Mouse (Mus musculus) bone marrow, adult 2 months (tissue): Measurements from ENCODE around the gene Gtpbp8.

Source experiments
- CTCF ChIP-seq: fragments of 200-500 bp; IDR thresholded peaks from 2 replicates; pipeline ENCODE4 v1.5.1; 2011; ENCODE audit warnings: low read length, control low read depth; ENCODE audit not compliant: control insufficient read depth, insufficient read depth
- POLR2A ChIP-seq: fragments of 200-500 bp; IDR thresholded peaks from 2 replicates; pipeline ENCODE4 v1.6.1; 2011; ENCODE audit warnings: low read depth, mild to moderate bottlenecking, control low read depth, low read length, borderline replicate concordance; ENCODE audit not compliant: control insufficient read depth

DNA sequence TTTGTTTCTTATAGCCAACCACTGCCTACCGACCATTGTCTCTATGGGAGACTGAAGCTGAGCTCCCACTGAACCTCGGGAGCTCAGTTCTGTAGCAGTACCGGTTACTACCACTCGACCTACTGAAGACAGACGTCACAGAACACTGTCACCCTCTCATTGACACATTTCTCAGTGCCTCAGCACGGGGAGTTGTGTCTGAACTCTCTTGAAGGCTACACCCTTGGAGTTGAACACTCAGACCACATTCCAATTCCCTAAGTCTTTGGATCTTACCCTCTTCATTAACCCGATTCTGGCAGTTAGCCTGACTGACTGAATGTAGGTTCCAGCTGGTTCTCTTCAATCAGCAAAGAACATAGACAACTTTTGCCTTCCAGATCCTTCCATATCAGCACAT, 26.8 kb downstream of the Gtpbp8 start:
- TF ChIP-seq CTCF, result no peak
- TF ChIP-seq POLR2A, result no peak
